Comparison of ENCODE assay signal across 26 mouse cellular contexts in the genomic region with DNA sequence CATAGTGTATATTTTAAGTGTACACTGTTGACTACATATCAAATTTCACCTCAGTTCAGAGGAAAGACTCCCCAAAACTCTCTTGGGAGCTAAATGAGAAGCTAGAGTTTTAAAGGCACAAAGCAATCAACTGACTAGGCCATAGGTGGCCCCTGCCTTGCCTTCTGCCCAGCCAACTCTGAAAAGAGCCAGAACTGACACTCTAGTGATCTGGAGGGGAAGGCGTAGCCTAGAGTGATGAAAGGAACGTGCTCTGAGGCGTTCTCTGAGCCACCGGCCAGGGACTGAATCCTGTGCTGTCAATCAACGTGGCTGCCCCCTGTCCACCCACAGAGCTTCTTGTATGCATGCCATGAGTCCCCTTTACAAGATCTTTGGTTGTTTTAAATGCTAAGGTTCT.
"Had no signal": no experiment of that assay in that cellular context is flagged by ENCODE, and none has a peak within 500 bp of the region (broad histone marks: within the 10 kb centered on the region; RNA-seq: fewer than 3 reads in every experiment).

No protein-coding gene starts in this region.

- H3K36me3 ChIP-seq: hindbrain, embryonic 12.5 days; intestine, embryonic 15.5 days; liver, embryonic 15.5 days had no signal

- H3K4me1 ChIP-seq: hindbrain, embryonic 12.5 days had no signal

- ATAC-seq: forebrain, embryonic 16.5 days; hindbrain, embryonic 16.5 days; inflammation-experienced regulatory T-cells, adult 6 months; intestine, embryonic 15.5 days; intestine, postnatal 0 days; liver, postnatal 0 days had no signal

- H3K27me3 ChIP-seq: hindbrain, embryonic 12.5 days; intestine, embryonic 15.5 days; limb, embryonic 12.5 days; liver, embryonic 13.5 days; liver, embryonic 15.5 days had no signal

- DNase-seq: gastrocnemius, adult 2 months; gastrocnemius, postnatal 10 days; gastrocnemius, postnatal 25 days; heart, postnatal 4 days; kidney, adult 18-20 months; kidney, adult 8-10 months; kidney, postnatal 10 days; kidney, postnatal 25 days; kidney, postnatal 4 days; liver; liver, embryonic 13.5 days; liver, postnatal 0 days had no signal

- H3K9me3 ChIP-seq: hindbrain, embryonic 12.5 days; intestine, embryonic 15.5 days; limb, embryonic 10.5 days; liver, embryonic 13.5 days; liver, embryonic 15.5 days had no signal

- H3K4me2 ChIP-seq: hindbrain, embryonic 12.5 days; hindbrain, embryonic 14.5 days; intestine, embryonic 15.5 days; limb, embryonic 12.5 days; liver, embryonic 11.5 days; liver, embryonic 13.5 days; liver, embryonic 15.5 days had no signal

- H3K27ac ChIP-seq: gastrocnemius, adult 2 months; hindbrain, embryonic 10.5 days; hindbrain, embryonic 12.5 days; hindbrain, embryonic 14.5 days; intestine, embryonic 15.5 days; layer of hippocampus, adult 2 months; left cerebral cortex, adult 2 months; limb, embryonic 10.5 days; limb, embryonic 12.5 days; liver, embryonic 13.5 days; liver, embryonic 15.5 days had no signal

- H3K4me3 ChIP-seq: gastrocnemius, adult 2 months; hindbrain, embryonic 10.5 days; hindbrain, embryonic 12.5 days; intestine, embryonic 15.5 days; layer of hippocampus, adult 2 months; left cerebral cortex, adult 2 months; limb, embryonic 10.5 days; limb, embryonic 12.5 days; liver, embryonic 13.5 days; liver, embryonic 15.5 days had no signal

- H3K9ac ChIP-seq: hindbrain, embryonic 12.5 days; hindbrain, embryonic 14.5 days; intestine, embryonic 15.5 days; limb, embryonic 12.5 days; liver, embryonic 13.5 days; liver, embryonic 15.5 days; liver, postnatal 0 days had no signal
